Mouse (Mus musculus): ENCODE results near the gene Wnt7a. TPM values are rescaled to one million over a fixed set of nuclear protein-coding genes. Genes with fewer than 3 reads are reported as not detected.

Wnt7a gene
- polyA plus RNA-seq, 1 experiment from 2014 or later, result 0.30 TPM

Other genes starting within 250 kb of the Wnt7a start
- gene Fbln2, start 198.9 kb downstream of the Wnt7a start, polyA plus RNA-seq (2014; fragmentation: Nextera tagmentation; extraction: Ambion mirVana), result 33.3 and 36.3 TPM in 2 replicates
- gene Chchd4, start 62.2 kb upstream of the Wnt7a start, polyA plus RNA-seq (2014; fragmentation: Nextera tagmentation; extraction: Ambion mirVana), result 47.1 and 47.3 TPM in 2 replicates
- 30.0 and 31.7 TPM in 2 replicates for gene Tmem43, start 62.3 kb upstream of the Wnt7a start, polyA plus RNA-seq (2014; fragmentation: Nextera tagmentation; extraction: Ambion mirVana)
- 13.2 and 13.4 TPM in 2 replicates for gene Xpc, start 104.5 kb upstream of the Wnt7a start, polyA plus RNA-seq (2014; fragmentation: Nextera tagmentation; extraction: Ambion mirVana)
- 309 and 318 TPM in 2 replicates for gene Lsm3, start 104.6 kb upstream of the Wnt7a start, polyA plus RNA-seq (2014; fragmentation: Nextera tagmentation; extraction: Ambion mirVana)